Mouse (Mus musculus) Patski (cell line): ENCODE data around the gene Adipoq. TPM values are rescaled to one million over a fixed set of nuclear protein-coding genes. Genes with fewer than 3 reads are reported as not detected.

Experiments used
- ATAC-seq: fragments of 100-300 bp; one replicate; pipeline ENCODE4 v1.8.0; 2021
- CTCF ChIA-PET: fragments of 350-600 bp; sonication (Branson Sonifier 250); formaldehyde crosslinking; loops from one replicate; lab custom pipeline; 2022; ENCODE audit warnings: inconsistent platforms; lab: Charles Lee
- POLR2A ChIA-PET: fragments of 350-600 bp; sonication (Branson Sonifier 250); formaldehyde crosslinking; loops from one replicate; lab custom pipeline; 2022; ENCODE audit warnings: antibody characterized with exemption, inconsistent platforms; lab: Charles Lee
- DNase-seq: peaks from one replicate; pipeline ENCODE4 v3.0.0-alpha.2; 2011; ENCODE audit warnings: low read depth, low spot score
- H3K27me3 ChIP-seq: fragments of 371-371 bp; one replicate; pipeline ENCODE4 v1.5.1; 2021
- CTCF ChIP-seq: fragments of 100-300 bp; IDR thresholded peaks from one replicate; pipeline ENCODE4 v1.5.1; 2021
- in situ Hi-C: fragments of 300-500 bp; cut with MboI; formaldehyde crosslinking; loops from 3 replicates; pipeline ENCODE4 v1.11.1; 2018; ENCODE audit warnings: low pct_unique_long_range_greater_than_20kb, mixed read lengths
- polyA plus RNA-seq: library from polyadenylated mRNA; unstranded; gene quantifications from one replicate; pipeline ENCODE4 v1.2.3, GENCODE M21; 2021

Gene Adipoq
- polyA plus RNA-seq, 1 experiment from 2014 or later = not detected

- DNase-seq (peak; percentile 50), ATAC-seq (peak; percentile 57)
- no peaks in the 10 kb centered on the region for H3K27me3 ChIP-seq
- no peak for TF ChIP-seq CTCF
- in situ Hi-C loops = no loop called here
- POLR2A ChIA-PET = no interaction called here
- CTCF ChIA-PET = interaction anchor here (1.1 kb wide), 1 partner anchor 10 kb away, joined by 4 read pairs; no protein-coding TSS in a partner anchor
These were observed 13.4 kb downstream of the Adipoq start for GRCm38 (mm10) chr16:23159749-23160148.

- POLR2A ChIA-PET = interaction anchor here (0.7 kb wide), 1 partner anchor 341 kb away, joined by 4 read pairs; no protein-coding TSS in a partner anchor
- CTCF ChIA-PET = no interaction called here
- ATAC-seq (no peak), DNase-seq (no peak)
- in situ Hi-C loops = no loop called here
- TF ChIP-seq CTCF = no peak
- H3K27me3 ChIP-seq = no peaks in the 10 kb centered on the region
These were observed 15.8 kb downstream of the Adipoq start for GRCm38 (mm10) chr16:23162116-23162515.

- CTCF ChIA-PET = no interaction called here
- TF ChIP-seq CTCF = no peak
- in situ Hi-C loops = no loop called here
- no peaks in the 10 kb centered on the region for H3K27me3 ChIP-seq
- POLR2A ChIA-PET = no interaction called here
- DNase-seq (no peak), ATAC-seq (no peak)
These were observed 18.1 kb downstream of the Adipoq start for GRCm38 (mm10) chr16:23164443-23164842.

- ChIA-PET POLR2A (no interaction called here), CTCF (no interaction called here)
- in situ Hi-C loops = no loop called here
- ATAC-seq = no peak
- DNase-seq = no peak
- no peaks in the 10 kb centered on the region for H3K27me3 ChIP-seq
- peak; percentile 32 for TF ChIP-seq CTCF
These were observed 19.1 kb downstream of the Adipoq start for GRCm38 (mm10) chr16:23165441-23165840.

GRCm38 (mm10) chr16:23166646-23167045, 20.3 kb downstream of the Adipoq start:
- H3K27me3 ChIP-seq = no peaks in the 10 kb centered on the region
- DNase-seq = no peak
- TF ChIP-seq CTCF = no peak
- no peak for ATAC-seq
- ChIA-PET POLR2A (interaction anchor here (0.5 kb wide), 1 partner anchor 149 kb away, joined by 5 read pairs; no protein-coding TSS in a partner anchor), CTCF (interaction anchor here (0.9 kb wide), 1 partner anchor 11 kb away, joined by 3 read pairs; no protein-coding TSS in a partner anchor)
- in situ Hi-C loops = no loop called here

GRCm38 (mm10) chr16:23167079-23167478, 20.7 kb downstream of the Adipoq start:
- ATAC-seq = no peak
- in situ Hi-C loops = no loop called here
- no peak for TF ChIP-seq CTCF

GRCm38 (mm10) chr16:23170813-23171212, 24.5 kb downstream of the Adipoq start:
- ATAC-seq (no peak), DNase-seq (no peak)
- POLR2A ChIA-PET = interaction anchor here (0.6 kb wide), 2 partner anchors 60 to 365 kb away, joined by 4 to 5 read pairs; no protein-coding TSS in a partner anchor
- H3K27me3 ChIP-seq = no peaks in the 10 kb centered on the region
- CTCF ChIA-PET = interaction anchor here (1.3 kb wide), 1 partner anchor 19 kb away, joined by 3 read pairs; no protein-coding TSS in a partner anchor
- no peak for TF ChIP-seq CTCF
- in situ Hi-C loops = no loop called here

More at GRCm38 (mm10) chr16:23167079-23167478, 20.7 kb downstream of the Adipoq start:
- DNase-seq = peak; percentile 41
- ChIA-PET POLR2A (no interaction called here), CTCF (interaction anchor here (0.9 to 1.0 kb wide), 2 partner anchors 11 to 17 kb away, joined by 3 to 5 read pairs; no protein-coding TSS in a partner anchor)
- H3K27me3 ChIP-seq = no peaks in the 10 kb centered on the region

- in situ Hi-C loops = no loop called here
- no peaks in the 10 kb centered on the region for H3K27me3 ChIP-seq
- ATAC-seq (no peak), DNase-seq (no peak)
- ChIA-PET POLR2A (no interaction called here), CTCF (no interaction called here)
- TF ChIP-seq CTCF = no peak
These were observed 27.6 kb downstream of the Adipoq start for GRCm38 (mm10) chr16:23173904-23174303.

GRCm38 (mm10) chr16:23174855-23175254, 28.5 kb downstream of the Adipoq start:
- ChIA-PET CTCF (no interaction called here), POLR2A (no interaction called here)
- in situ Hi-C loops = no loop called here
- ATAC-seq (no peak), DNase-seq (no peak)
- TF ChIP-seq CTCF = no peak
- H3K27me3 ChIP-seq = no peaks in the 10 kb centered on the region

GRCm38 (mm10) chr16:23175956-23176355, 29.6 kb downstream of the Adipoq start:
- DNase-seq (no peak), ATAC-seq (no peak)
- TF ChIP-seq CTCF = no peak
- in situ Hi-C loops = no loop called here
- ChIA-PET CTCF (no interaction called here), POLR2A (no interaction called here)
- no peaks in the 10 kb centered on the region for H3K27me3 ChIP-seq

GRCm38 (mm10) chr16:23177856-23178255, 31.5 kb downstream of the Adipoq start:
- POLR2A ChIA-PET = no interaction called here

More at GRCm38 (mm10) chr16:23177856-23178255, 31.5 kb downstream of the Adipoq start:
- CTCF ChIA-PET = no interaction called here
- H3K27me3 ChIP-seq = no peaks in the 10 kb centered on the region
- no peak for ATAC-seq
- no peak for DNase-seq
- no peak for TF ChIP-seq CTCF
- in situ Hi-C loops = no loop called here
